Mouse (Mus musculus) lung, adult 18-20 months (tissue): ENCODE results near the gene Ccdc43.

Source experiments
- DNase-seq, 2 experiments: peaks; one replicate each; pipeline ENCODE4 v3.0.0; 2022; ENCODE audit warnings: mixed read lengths in 2 of 2

Ccdc43 gene

DNA sequence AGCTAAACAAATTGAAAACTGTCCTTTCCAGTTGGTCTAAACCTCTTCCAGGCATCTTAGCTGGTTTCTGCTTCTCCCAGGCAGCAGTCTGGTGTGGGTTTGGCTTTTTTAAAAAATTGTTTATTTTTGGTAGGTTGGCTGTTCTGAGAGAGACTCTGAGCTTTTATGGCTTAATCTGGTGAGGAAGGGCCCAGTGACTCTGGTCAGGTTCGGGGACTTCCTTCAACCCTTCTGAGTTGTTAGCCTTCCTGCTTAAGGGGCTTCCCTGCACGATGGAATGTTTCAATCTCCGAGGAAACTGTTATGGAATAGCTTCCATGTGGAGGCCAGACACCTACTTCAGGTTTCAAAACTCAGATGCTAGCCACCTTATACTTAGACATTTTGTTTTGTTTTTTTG is 34.2 kb downstream of the Ccdc43 start, which contains the start of gene Meioc:
Gene Meioc, plus strand, starts transcription at position 301 of the 400 bp plus-strand sequence.
- DNase-seq, result no peak

DNA sequence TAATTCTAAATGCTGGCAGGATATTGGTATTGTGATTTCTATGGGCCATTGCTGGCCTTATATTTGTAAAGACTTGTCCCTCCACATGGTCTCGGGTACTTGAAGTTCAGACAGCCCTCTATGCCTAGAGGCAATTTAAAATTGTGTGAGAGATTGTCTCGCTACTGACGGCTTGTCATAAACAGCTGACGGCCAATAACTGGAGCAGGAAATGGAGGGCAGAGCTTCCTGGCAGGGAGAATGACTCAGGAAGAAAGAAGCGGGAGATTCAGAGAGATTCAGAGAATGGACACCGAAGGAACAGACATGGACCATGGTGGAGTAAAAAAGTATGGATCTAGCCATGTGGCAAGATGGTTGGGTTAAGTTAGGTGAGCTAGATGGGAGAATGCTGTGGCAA is 40.7 kb downstream of the Ccdc43 start:
- DNase-seq, result no peak

DNA sequence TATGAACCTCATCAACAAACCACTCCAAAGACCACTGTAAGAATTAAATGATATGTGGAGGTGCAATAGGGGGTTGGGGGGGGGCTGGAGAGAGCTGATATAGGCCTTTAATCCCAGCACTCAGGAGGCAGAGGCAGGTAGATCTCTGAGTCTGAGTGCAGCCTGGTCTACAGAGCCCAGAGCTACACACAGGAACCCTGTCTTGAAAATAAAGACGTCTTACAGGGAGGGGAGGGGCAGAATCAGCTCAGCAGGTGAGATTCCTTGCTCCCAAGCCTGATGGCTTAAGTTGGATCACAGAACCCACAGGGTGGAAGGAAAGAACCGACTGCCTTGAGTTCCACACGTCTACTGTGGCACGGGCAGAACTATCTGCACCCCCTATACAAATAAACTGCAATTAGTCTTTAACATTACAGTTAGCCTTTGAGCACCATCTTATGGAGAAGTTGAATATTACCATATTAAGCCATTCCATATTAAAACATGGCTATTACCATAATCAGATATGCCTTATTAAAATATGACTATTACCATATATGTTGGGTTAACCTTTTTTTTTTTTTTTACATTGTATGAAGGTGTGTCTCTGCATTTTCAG is 41.2 kb downstream of the Ccdc43 start:
- DNase-seq, result no peak

DNA sequence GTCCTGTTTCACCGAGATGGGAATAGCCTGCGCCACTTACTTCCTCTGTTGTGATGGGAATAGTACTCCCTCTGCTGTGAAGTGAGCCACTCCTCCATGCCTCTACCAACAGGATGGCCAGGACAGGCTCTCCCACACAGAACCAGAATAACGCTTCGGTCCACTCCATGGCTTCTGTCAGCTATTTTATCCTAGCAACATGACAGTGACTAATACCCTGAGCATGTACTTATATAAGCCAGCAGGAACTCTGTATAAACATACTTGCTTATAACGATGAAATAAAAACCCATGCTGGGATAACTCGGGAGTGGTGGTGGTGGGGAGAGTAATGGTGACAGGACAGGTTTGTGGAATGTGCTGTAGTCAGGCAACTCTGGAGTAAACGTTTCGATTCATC is 41.7 kb downstream of the Ccdc43 start:
- DNase-seq, result no peak

DNA sequence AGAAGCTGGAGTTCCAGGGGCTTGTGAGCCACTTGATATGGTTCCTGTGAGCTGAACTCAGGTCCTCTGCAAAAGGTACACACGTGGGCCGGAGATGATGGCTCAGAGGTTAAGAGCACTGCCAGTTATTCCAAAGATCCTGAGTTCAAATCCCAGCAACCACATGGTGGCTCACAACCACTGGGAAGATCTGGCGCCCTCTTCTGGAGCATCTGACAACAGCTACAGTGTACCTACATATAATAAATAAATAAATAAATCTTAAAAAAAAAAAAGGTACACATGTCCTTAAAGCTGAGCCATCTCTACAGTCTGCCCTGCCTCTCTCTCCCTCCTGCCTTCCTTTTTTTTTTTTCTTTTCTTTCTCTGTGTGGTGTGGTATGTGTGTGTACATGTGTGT is 44.7 kb downstream of the Ccdc43 start:
- DNase-seq, result no peak

DNA sequence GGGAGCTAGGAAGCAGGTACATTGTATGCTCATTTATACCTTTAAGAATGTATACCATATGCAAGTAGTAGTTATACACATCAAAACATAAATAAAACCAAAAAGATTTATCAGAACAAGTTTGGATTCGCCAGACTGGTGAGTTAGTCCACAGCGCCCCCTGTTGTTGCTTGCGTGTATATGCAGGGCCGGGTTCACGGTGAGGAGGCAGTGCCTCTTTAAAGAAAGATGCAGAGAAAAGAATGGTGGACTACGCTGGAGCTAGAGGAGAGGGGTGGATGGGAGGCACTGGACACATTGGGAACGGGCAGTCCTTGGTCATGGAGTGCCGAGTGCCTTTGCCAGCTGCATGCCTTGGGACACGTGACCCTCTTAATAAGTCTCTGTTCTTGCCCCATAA is 46.2 kb downstream of the Ccdc43 start:
- peak; percentile 45 to 66 for DNase-seq

DNA sequence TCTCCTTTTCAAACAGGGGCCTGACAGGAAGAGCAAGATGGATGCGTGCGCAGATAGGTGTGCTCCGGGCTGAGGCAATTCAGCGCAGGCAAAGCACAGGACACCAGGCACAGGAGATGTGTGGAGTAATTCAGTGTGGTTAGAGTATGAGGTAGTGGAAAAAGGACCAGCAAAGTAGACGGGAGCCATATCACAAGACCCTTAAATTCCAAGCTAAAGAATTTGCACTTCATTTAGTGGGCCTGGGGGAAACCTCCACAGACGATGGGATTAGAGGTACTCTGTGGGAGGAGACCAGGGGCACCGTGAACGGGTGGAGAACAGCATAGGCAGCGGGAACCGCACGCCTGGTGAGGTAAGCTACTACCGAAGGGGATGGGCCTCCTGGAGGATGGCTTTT is 49.7 kb downstream of the Ccdc43 start:
- DNase-seq, result no peak

DNA sequence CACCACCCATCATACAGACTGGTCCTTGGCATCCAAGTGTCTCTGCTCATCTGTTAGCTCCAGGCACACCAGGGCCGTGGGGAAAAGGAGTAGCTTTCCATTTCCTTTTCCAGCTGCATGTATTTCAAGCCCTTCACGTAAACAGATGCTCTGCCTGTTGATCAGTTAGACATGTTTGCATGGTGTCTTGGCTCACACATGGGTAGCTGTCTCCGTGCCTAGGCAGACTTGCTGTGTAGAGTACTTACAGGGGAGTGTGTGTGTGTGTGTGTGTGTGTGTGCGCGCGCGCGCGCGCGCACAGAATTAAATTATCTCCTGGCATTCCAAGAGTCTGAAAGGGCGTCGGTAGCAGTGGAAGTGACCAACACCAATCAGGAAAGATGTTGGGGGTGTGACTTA is 51.4 kb downstream of the Ccdc43 start:
- no peak for DNase-seq

DNA sequence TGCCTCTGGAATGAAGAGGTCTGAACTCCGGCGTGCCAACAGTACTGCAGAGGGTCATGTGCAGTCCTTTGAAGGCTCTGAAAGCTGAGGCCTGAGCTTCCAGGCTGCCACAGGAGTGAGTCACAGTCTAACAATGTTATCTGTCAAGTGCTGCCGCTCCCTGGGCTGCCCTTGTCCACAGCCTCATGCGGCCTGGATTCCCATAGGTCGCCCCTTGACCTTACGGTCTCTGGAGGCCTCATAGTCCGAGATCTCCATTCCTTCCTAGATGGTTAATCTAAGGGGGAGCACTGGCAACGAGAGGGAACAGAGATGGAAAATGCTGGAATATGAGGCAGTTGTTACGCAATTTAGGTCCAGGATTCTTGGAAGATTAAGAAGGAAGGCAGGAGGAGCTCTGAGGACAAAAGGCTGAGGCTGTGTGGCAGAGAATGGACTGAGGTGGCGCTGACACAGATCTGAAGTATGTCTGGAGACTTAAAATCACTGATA is 53.6 kb downstream of the Ccdc43 start:
- DNase-seq, result peak; percentile 82 to 86

DNA sequence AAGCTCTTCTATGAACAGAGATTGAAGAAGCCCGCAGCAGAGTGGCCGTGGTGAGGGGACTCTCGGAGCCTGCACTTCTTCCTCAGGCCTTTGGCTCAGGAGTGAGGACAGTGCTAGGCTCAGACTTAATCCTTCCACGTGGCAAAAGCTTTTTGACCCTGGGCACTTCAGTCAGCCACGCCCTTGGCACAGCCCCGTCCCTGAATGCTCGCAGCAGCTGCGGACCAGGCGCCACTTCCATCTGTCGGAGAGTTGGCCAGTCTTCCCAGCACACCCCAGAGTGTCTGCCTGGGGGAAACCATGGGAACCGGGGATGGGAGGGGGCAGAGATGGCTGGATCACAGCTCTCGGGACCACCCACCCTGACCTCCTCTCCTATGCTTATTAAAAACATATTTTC is 60.7 kb downstream of the Ccdc43 start:
- DNase-seq, result peak; percentile 9 to 21
